Mouse (Mus musculus) G1E (cell line): ENCODE results near the gene Gjd3.

Experiments
- CTCF ChIP-seq: IDR thresholded peaks from 2 replicates; pipeline ENCODE4 v1.5.1; 2012; ENCODE audit warnings: low read depth, low read length, inconsistent platforms, mixed read lengths
- GATA1 ChIP-seq: IDR thresholded peaks from 2 replicates; pipeline ENCODE4 v1.6.1; 2012; ENCODE audit warnings: borderline replicate concordance, low read length, inconsistent platforms, mixed read lengths
- GATA2 ChIP-seq: IDR thresholded peaks from 2 replicates; pipeline ENCODE4 v1.6.1; 2012; ENCODE audit warnings: low read depth, low read length, inconsistent platforms, borderline replicate concordance
- POLR2AphosphoS5 ChIP-seq: IDR thresholded peaks from 2 replicates; pipeline ENCODE4 v1.6.1; 2012; ENCODE audit warnings: low read depth, low read length, inconsistent platforms; ENCODE audit not compliant: insufficient replicate concordance
- TAL1 ChIP-seq: conservative IDR thresholded peaks from 2 replicates; pipeline ENCODE4 v1.6.1; 2012; ENCODE audit warnings: low read depth, low read length, inconsistent platforms, mixed read lengths

- TF ChIP-seq CTCF (no peak), GATA1 (no peak), TAL1 (no peak), POLR2AphosphoS5 (no peak), GATA2 (no peak)
Observed at GRCm38 (mm10) chr11:98964201-98964615, 18.6 kb downstream of the Gjd3 start.
